Mouse (Mus musculus) midbrain, embryonic 15.5 days (tissue): Measurements from ENCODE around the gene Cacna1i. TPM values are rescaled to one million over a fixed set of nuclear protein-coding genes. Genes with fewer than 3 reads are reported as not detected.
A peak's percentile ranks its signal among the peaks of the same experiment; 100 is the strongest.

ENCODE experiments used
- ATAC-seq: fragments of 200-750 bp; cut with Nextera tagmentation; replicated peaks from 2 replicates; pipeline ENCODE4 v1.8.0; 2017; ENCODE audit warnings: moderate TSS enrichment
- H3K27ac ChIP-seq: fragments of 300-500 bp; sonication (generic); 2 replicates; pipeline ENCODE4 v1.5.1; 2015; ENCODE audit warnings: mild to moderate bottlenecking, inconsistent platforms
- H3K27me3 ChIP-seq: fragments of 300-500 bp; sonication (generic); replicated peaks from 2 replicates; pipeline ENCODE4 v1.6.1; 2015; ENCODE audit warnings: inconsistent platforms
- H3K36me3 ChIP-seq: fragments of 300-500 bp; sonication (generic); replicated peaks from 2 replicates; pipeline ENCODE4 v1.6.1; 2015; ENCODE audit warnings: inconsistent platforms
- H3K4me1 ChIP-seq: fragments of 300-500 bp; sonication (generic); 2 replicates; pipeline ENCODE4 v1.6.1; 2015; ENCODE audit warnings: inconsistent platforms
- H3K4me2 ChIP-seq: fragments of 300-500 bp; sonication (generic); 2 replicates; pipeline ENCODE4 v1.6.1; 2015; ENCODE audit warnings: inconsistent platforms, mild to moderate bottlenecking, moderate library complexity
- H3K4me3 ChIP-seq: fragments of 300-500 bp; sonication (generic); 2 replicates; pipeline ENCODE4 v1.5.1; 2015; ENCODE audit warnings: mild to moderate bottlenecking, inconsistent platforms
- H3K9ac ChIP-seq: fragments of 300-500 bp; sonication (generic); 2 replicates; pipeline ENCODE4 v1.6.1; 2015; ENCODE audit warnings: mild to moderate bottlenecking, inconsistent platforms
- H3K9me3 ChIP-seq: fragments of 300-500 bp; sonication (generic); 2 replicates; pipeline ENCODE4 v1.6.1; 2016; ENCODE audit warnings: inconsistent platforms
- WGBS: fragments of 180-500 bp; shearing (Covaris S2); methylation state at CpG from one replicate; pipeline ENCODE4 v1.1.7; 2015; ENCODE audit warnings: mixed read lengths; 5-methylcytosine and 5-hydroxymethylcytosine counted together
- polyA plus RNA-seq: library from polyadenylated mRNA; unstranded; fragments of >200 nt; fragmentation: Nextera tagmentation; extraction: Ambion mirVana; gene quantifications from 2 replicates; pipeline ENCODE4 v1.2.1, GENCODE M21; 2015

The Cacna1i gene
- polyA plus RNA-seq = 1.1 and 1.8 TPM in 2 replicates

DNA sequence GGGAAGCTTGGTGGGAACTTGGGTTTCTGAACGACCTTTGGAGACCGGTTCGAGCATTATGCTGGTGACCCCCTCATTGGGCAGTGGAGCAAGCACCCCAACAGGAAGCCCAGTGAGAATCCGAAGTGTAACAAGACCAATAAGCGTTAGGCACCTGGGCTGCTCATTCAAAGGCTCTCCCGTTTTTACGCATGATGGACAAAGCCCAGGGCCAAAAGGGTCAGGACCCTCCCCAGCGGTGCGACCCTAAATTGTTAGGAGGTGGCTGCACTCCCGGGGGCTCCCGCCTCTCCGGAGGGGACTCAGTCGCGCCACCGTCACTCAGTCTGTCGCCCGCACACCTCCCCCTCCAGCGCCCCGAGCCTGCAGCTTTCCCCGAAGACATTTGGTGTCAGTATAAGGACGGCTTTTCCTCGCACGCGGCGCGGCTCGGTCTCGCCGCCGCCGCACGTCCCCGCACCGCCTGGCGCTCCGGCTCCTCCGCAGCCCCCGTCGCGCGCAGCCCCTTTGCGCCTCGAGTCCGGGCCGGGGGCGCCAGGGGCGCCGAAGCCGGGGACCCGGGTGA is at the start of gene Cacna1i:
TSS of gene Cacna1i (plus strand) at position 388 of the 565 bp plus-strand sequence.
- H3K4me1 ChIP-seq = peaks cover 35% of the 10 kb centered on the region
- no peaks in the 10 kb centered on the region for H3K36me3 ChIP-seq
- H3K9ac ChIP-seq = peak within 1 kb of the TSS; percentile 71
- ATAC-seq = peak; percentile 79
- peak within 1 kb of the TSS; percentile 48; the same call in 1 of the 2 replicates for H3K27ac ChIP-seq
- H3K4me3 ChIP-seq = peak within 1 kb of the TSS; percentile 73
- H3K9me3 ChIP-seq = no peaks in the 10 kb centered on the region
- WGBS = under 1% methylated on average over 35 of the region's 50 CpGs
- H3K27me3 ChIP-seq = peaks cover 41% of the 10 kb centered on the region
- H3K4me2 ChIP-seq = peak within 1 kb of the TSS; percentile 92

DNA sequence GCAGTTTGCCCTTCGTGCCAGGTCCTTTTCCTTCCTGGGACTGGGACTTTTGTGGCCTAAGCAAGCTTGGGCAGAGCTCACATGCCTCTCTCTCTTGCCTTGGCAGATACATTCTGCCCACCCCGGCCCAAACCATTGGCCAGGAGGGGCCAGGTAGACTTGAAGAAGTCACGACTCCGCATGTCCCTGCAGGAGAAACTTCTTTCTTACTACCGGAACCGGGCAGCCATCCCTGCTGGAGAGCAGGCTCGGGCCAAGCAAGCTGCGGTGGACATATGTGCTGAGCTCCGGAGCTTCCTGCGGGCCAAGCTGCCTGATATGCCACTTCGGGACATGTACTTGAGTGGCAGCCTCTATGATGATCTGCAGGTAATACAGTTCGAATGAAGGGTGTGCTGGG is 38.9 kb upstream of the Cacna1i start:
- no peaks in the 10 kb centered on the region for H3K27me3 ChIP-seq
- H3K4me1 ChIP-seq = no peaks in the 10 kb centered on the region
- no peak overlapping the region for H3K27ac ChIP-seq
- no peak overlapping the region for H3K4me3 ChIP-seq
- H3K4me2 ChIP-seq = no peak overlapping the region
- H3K36me3 ChIP-seq = peaks cover 53% of the 10 kb centered on the region
- H3K9me3 ChIP-seq = no peaks in the 10 kb centered on the region
- WGBS = 96% methylated on average over 12 of the region's 12 CpGs
- H3K9ac ChIP-seq = no peak overlapping the region
- ATAC-seq = no peak

DNA sequence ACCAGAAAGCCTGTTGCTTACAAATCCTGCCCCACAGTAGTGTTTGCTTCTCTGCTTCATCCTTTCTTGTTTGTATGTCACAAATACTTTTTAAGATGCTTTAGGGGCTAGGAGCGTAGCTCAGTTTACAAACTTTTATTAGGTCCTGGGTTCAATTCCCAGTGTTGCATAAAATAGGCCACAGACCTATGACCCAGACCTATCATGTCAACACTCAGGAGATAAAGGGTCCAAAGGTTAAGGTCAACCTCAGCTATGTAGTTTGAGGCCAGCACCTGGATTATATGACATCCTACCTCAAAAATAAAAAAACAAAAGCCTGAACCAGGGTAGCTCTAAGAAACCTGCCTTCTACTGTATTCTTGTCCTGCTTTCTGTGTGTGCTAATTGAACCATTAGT is 38.4 kb upstream of the Cacna1i start:
- Histone ChIP-seq H3K4me2 (no peak overlapping the region), H3K9ac (no peak overlapping the region), H3K27ac (no peak overlapping the region), H3K36me3 (peaks cover 53% of the 10 kb centered on the region), H3K27me3 (no peaks in the 10 kb centered on the region), H3K4me1 (peaks cover 2% of the 10 kb centered on the region), H3K9me3 (no peaks in the 10 kb centered on the region), H3K4me3 (no peak overlapping the region)
- ATAC-seq = no peak
- 98% methylated on average over 1 of the region's 1 CpGs for WGBS

DNA sequence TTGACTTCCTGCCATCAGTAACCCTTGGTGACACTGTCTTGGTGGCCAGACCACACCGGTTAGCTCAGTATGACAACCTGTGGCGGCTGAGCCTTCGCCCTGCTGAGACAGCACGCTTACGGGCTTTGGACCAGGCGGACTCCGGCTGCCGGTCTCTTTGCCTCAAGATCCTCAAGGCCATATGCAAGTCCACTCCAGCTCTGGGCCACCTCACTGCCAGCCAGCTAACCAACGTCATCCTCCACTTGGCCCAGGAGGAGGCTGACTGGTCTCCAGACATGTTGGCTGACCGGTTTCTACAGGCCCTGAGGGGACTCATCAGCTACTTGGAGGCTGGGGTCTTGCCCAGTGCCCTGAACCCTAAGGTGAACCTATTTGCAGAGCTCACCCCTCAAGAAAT is 37.4 kb upstream of the Cacna1i start:
- no peaks in the 10 kb centered on the region for H3K27me3 ChIP-seq
- no peak overlapping the region for H3K27ac ChIP-seq
- ATAC-seq = no peak
- no peak overlapping the region for H3K9ac ChIP-seq
- no peaks in the 10 kb centered on the region for H3K9me3 ChIP-seq
- 95% methylated on average over 10 of the region's 10 CpGs for WGBS
- peaks cover 13% of the 10 kb centered on the region for H3K4me1 ChIP-seq
- H3K4me3 ChIP-seq = no peak overlapping the region
- peaks cover 53% of the 10 kb centered on the region for H3K36me3 ChIP-seq
- no peak overlapping the region for H3K4me2 ChIP-seq

DNA sequence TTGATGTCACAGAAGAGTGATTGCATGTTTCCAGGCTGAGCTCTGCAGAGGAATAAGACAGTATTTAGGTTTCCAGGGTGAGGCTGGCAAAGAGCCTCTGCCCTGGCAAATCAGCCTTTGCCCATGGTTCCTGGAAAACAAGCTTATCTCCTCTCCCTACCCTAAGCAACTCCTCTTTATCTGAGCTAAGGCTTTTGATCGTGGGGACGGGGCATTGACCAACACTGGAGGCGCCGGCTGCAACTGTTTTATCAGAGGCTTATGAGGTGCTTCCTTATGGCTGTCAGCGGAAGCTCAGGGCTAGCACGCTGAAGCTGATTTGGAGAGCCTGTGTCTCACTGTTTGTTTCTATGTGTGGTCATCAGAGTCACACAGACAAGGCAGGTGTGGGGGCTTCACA is 36.5 kb upstream of the Cacna1i start:
- Histone ChIP-seq H3K4me2 (no peak overlapping the region), H3K4me1 (peaks cover 13% of the 10 kb centered on the region), H3K27me3 (no peaks in the 10 kb centered on the region), H3K27ac (no peak overlapping the region), H3K4me3 (no peak overlapping the region), H3K9ac (no peak overlapping the region), H3K9me3 (no peaks in the 10 kb centered on the region), H3K36me3 (peaks cover 49% of the 10 kb centered on the region)
- ATAC-seq = no peak
- WGBS = 92% methylated on average over 6 of the region's 6 CpGs

DNA sequence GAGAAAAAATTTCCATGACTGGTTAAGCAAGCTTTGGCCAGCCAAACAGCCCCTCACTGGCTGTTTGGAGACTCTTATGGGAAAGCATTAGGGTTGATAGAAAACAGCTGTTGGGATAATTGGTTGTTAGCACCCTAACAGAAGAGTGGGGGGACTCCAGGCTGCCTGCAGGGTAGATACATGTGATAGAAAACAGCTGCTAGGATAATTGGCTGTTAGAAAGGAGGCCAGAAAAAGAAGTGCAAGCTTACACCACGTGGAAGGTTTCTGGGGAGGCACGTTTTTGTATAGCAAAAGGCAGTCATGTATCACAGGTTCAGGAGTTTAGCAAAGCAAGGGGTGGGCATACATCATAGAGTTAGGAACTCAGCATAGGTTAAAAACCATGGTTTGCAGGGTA is 33.5 kb upstream of the Cacna1i start:
- Histone ChIP-seq H3K27me3 (no peaks in the 10 kb centered on the region), H3K4me2 (no peak overlapping the region), H3K4me1 (peaks cover 36% of the 10 kb centered on the region), H3K9me3 (no peaks in the 10 kb centered on the region), H3K9ac (no peak overlapping the region), H3K27ac (peak overlapping the region; percentile 100; the same call in 1 of the 2 replicates), H3K36me3 (peaks cover 46% of the 10 kb centered on the region), H3K4me3 (no peak overlapping the region)
- 50% methylated on average over 2 of the region's 2 CpGs for WGBS
- no peak for ATAC-seq

DNA sequence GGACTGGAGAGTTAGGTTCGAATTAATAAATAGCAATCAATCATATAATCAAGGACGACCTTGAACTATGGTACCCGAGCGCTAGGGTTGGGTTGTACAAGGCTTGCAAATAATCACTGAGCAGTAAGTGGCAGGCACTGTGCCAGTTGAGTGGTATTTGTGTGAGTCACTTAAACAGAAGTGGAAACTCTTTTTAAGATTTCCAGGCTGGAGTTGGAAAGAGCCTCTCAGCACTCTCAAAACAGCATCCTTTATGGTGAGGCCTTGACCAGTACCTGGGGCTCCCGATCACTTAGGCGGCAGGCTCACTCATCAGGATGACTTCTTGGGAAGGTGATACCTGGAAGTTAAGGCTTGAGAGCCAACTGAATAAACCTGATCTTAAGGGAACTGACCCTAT is 32.8 kb upstream of the Cacna1i start:
- no peak for ATAC-seq
- Histone ChIP-seq H3K4me2 (peak overlapping the region; percentile 94), H3K9ac (peak overlapping the region; percentile 80), H3K27ac (peak overlapping the region; percentile 100), H3K9me3 (no peaks in the 10 kb centered on the region), H3K4me1 (peaks cover 38% of the 10 kb centered on the region), H3K4me3 (peak overlapping the region; percentile 80), H3K36me3 (peaks cover 40% of the 10 kb centered on the region), H3K27me3 (no peaks in the 10 kb centered on the region)
- 55% methylated on average over 6 of the region's 6 CpGs for WGBS

DNA sequence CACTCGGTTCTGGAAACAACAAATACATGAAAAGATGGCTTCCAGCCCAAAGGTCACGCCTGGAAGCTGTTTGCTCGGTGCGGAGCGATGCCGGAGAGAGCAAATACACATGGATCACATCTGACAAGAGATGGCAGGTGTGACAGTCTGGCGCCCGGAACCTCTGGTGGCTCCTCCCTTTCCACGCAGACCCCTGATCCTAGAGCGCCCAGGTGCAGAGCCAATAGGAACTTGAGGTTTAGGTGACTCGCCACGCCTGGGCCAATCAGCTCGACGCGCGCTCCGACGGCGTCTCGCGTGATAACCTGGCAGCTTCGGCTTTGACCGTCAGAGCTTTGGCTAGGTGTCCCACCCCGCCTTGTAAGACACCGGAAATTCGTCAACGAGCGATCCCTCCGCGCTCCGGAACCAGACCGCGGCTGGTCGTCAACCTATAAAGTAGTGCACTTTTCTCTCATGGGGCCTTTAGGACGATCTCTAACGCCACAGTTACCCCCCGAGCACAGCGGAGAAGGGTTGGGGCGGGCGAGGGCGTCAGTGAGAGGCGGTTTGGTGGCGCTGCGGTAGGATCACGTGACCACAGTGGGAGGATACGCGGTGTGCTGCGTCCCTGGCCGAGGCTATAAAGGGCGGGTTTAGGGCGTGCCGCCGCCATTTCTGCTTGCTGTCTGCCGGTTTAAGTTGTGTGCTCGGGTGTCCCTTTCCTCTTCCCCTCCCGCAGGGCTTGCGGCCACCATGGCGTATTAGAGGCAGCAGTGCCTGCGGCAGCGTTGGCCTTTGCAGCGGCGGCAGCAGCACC is 32.0 kb upstream of the Cacna1i start, which contains the start of gene Atf4:
TSS of gene Atf4 (plus strand) at position 338 of the 799 bp plus-strand sequence.
- Histone ChIP-seq H3K27ac (peak within 1 kb of the TSS; percentile 100), H3K9me3 (no peaks in the 10 kb centered on the region), H3K4me1 (peaks cover 38% of the 10 kb centered on the region), H3K27me3 (no peaks in the 10 kb centered on the region), H3K4me2 (peak within 1 kb of the TSS; percentile 94), H3K9ac (peak within 1 kb of the TSS; percentile 96), H3K4me3 (peak within 1 kb of the TSS; percentile 80), H3K36me3 (peaks cover 36% of the 10 kb centered on the region)
- peak; percentile 97 for ATAC-seq
- WGBS = under 1% methylated on average over 62 of the region's 62 CpGs

DNA sequence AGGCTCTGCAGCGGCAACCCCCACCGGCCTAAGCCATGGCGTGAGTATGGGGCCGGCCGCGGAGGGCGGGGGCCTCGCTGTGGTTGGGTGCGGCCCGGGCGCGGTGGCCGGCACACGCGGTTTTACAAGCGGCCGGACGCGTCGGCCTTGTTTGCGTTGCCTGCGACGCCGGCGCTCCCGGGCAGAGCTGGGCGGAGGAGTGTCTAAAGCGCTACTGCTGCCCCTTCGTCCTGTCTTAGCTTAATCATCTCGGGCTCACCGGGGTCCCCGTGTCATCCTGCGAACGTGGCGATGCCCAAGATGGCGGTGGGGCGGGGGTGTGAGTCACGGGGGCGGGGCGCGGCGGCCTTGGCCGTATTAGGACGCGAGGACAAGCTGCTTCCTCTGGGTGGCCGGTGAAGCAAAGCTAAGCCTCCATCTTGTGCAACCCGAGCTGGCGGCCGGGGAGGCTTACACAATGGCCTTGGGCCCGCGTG is 31.4 kb upstream of the Cacna1i start:
- Histone ChIP-seq H3K9me3 (no peaks in the 10 kb centered on the region), H3K27ac (peak overlapping the region; percentile 100), H3K4me1 (peaks cover 41% of the 10 kb centered on the region), H3K27me3 (no peaks in the 10 kb centered on the region), H3K4me2 (peak overlapping the region; percentile 94), H3K9ac (peak overlapping the region; percentile 96), H3K36me3 (peaks cover 32% of the 10 kb centered on the region), H3K4me3 (peak overlapping the region; percentile 80)
- peak; percentile 22 for ATAC-seq
- under 1% methylated on average over 51 of the region's 51 CpGs for WGBS

DNA sequence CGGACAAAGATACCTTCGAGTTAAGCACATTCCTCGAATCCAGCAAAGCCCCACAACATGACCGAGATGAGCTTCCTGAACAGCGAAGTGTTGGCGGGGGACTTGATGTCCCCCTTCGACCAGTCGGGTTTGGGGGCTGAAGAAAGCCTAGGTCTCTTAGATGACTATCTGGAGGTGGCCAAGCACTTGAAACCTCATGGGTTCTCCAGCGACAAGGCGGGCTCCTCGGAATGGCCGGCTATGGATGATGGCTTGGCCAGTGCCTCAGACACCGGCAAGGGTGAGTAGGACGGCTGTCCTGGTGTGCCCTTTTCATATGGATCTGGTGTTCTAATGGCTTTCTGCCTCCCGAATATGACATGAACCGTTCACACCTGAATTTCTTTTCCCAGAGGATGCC is 30.8 kb upstream of the Cacna1i start:
- Histone ChIP-seq H3K27ac (peak overlapping the region; percentile 100), H3K4me1 (peaks cover 46% of the 10 kb centered on the region), H3K36me3 (peaks cover 27% of the 10 kb centered on the region), H3K4me2 (peak overlapping the region; percentile 94), H3K27me3 (no peaks in the 10 kb centered on the region), H3K9ac (peak overlapping the region; percentile 96), H3K9me3 (no peaks in the 10 kb centered on the region), H3K4me3 (peak overlapping the region; percentile 80)
- 10% methylated on average over 16 of the region's 16 CpGs for WGBS
- ATAC-seq = no peak

DNA sequence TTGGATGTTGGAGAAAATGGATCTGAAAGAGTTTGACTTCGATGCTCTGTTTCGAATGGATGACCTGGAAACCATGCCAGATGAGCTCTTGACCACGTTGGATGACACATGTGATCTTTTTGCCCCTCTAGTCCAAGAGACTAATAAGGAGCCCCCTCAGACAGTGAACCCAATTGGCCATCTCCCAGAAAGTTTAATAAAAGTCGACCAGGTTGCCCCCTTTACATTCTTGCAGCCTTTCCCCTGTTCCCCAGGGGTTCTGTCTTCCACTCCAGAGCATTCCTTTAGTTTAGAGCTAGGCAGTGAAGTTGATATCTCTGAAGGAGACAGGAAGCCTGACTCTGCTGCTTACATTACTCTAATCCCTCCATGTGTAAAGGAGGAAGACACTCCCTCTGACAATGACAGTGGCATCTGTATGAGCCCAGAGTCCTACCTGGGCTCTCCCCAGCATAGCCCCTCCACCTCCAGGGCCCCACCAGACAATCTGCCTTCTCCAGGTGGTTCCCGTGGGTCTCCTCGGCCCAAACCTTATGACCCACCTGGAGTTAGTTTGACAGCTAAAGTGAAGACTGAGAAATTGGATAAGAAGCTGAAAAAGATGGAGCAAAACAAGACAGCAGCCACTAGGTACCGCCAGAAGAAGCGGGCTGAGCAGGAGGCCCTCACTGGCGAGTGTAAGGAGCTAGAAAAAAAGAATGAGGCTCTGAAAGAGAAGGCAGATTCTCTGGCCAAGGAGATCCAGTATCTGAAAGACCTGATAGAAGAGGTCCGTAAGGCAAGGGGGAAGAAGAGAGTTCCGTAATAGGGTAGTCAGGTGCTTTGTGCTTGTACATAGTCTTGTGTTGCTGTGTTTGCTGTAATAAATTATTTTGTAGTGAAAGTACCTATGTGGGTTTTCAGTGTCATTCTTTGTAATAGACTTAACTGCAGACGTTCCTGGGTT is 30.1 kb upstream of the Cacna1i start:
- Histone ChIP-seq H3K4me2 (peak overlapping the region; percentile 94), H3K4me1 (peaks cover 48% of the 10 kb centered on the region), H3K4me3 (peak overlapping the region; percentile 80), H3K9ac (peak overlapping the region; percentile 96), H3K36me3 (peaks cover 27% of the 10 kb centered on the region), H3K9me3 (no peaks in the 10 kb centered on the region), H3K27me3 (no peaks in the 10 kb centered on the region), H3K27ac (peak overlapping the region; percentile 100)
- ATAC-seq = no peak
- WGBS = 60% methylated on average over 12 of the region's 12 CpGs
